Mouse (Mus musculus) B cell, adult 2 months (primary cell): ENCODE measurements around the gene Cbl.
A peak's percentile ranks its signal among the peaks of the same experiment; 100 is the strongest.

Source experiments
- DNase-seq, 2 experiments: peaks; one replicate each; pipeline ENCODE4 v3.0.0; 2022

The Cbl gene

GRCm38 (mm10) chr9:44233802-44234478, at the start of gene Cbl:
Cbl (minus strand) TSS chr9:44234049.
- DNase-seq, result peak; percentile 99

GRCm38 (mm10) chr9:44283183-44283582, 49.3 kb upstream of the Cbl start:
- DNase-seq, result no peak

- DNase-seq, result no peak
Measured at GRCm38 (mm10) chr9:44269973-44270372, 36.1 kb upstream of the Cbl start.

- DNase-seq, result peak; percentile 70 to 74
Measured at GRCm38 (mm10) chr9:44269077-44269476, 35.2 kb upstream of the Cbl start.

GRCm38 (mm10) chr9:44268432-44268831, 34.6 kb upstream of the Cbl start, which contains the start of gene Nlrx1:
Nlrx1 (minus strand) TSS chr9:44268599.
- no peak for DNase-seq

GRCm38 (mm10) chr9:44268027-44268360, 34.1 kb upstream of the Cbl start:
- peak; percentile 85 to 86 for DNase-seq

GRCm38 (mm10) chr9:44267319-44268026, 33.6 kb upstream of the Cbl start:
- DNase-seq, result no peak

- no peak for DNase-seq
Measured at GRCm38 (mm10) chr9:44266478-44267226, 32.8 kb upstream of the Cbl start.

- DNase-seq, result no peak
Measured at GRCm38 (mm10) chr9:44261388-44261787, 27.5 kb upstream of the Cbl start.

- DNase-seq, result no peak
Measured at GRCm38 (mm10) chr9:44259014-44259413, 25.2 kb upstream of the Cbl start.

- DNase-seq, result no peak
Measured at GRCm38 (mm10) chr9:44256213-44256612, 22.4 kb upstream of the Cbl start.

GRCm38 (mm10) chr9:44255136-44255521, 21.3 kb upstream of the Cbl start:
- DNase-seq, result no peak

- DNase-seq, result no peak
Measured at GRCm38 (mm10) chr9:44254508-44255135, 20.8 kb upstream of the Cbl start.

GRCm38 (mm10) chr9:44253441-44253840, 19.6 kb upstream of the Cbl start:
- no peak for DNase-seq

GRCm38 (mm10) chr9:44251314-44251713, 17.5 kb upstream of the Cbl start, which contains the start of gene Pdzd3:
Pdzd3 (minus strand) TSS chr9:44251471.
- DNase-seq, result no peak

- DNase-seq, result no peak
Measured at GRCm38 (mm10) chr9:44250445-44250844, 16.6 kb upstream of the Cbl start.

GRCm38 (mm10) chr9:44249181-44250146, 15.6 kb upstream of the Cbl start:
- peak; percentile 47 to 54 for DNase-seq

GRCm38 (mm10) chr9:44247907-44248306, 14.1 kb upstream of the Cbl start:
- no peak for DNase-seq

- no peak for DNase-seq
Measured at GRCm38 (mm10) chr9:44243621-44244020, 9.8 kb upstream of the Cbl start.

- DNase-seq, result no peak
Measured at GRCm38 (mm10) chr9:44241418-44241817, 7.6 kb upstream of the Cbl start.

- no peak for DNase-seq
Measured at GRCm38 (mm10) chr9:44240911-44241310, 7.1 kb upstream of the Cbl start.

- DNase-seq, result no peak
Measured at GRCm38 (mm10) chr9:44240399-44240798, 6.5 kb upstream of the Cbl start, which contains the start of gene Ccdc153. Ccdc153 (plus strand) TSS chr9:44240676.
